Mouse (Mus musculus) hindbrain, embryonic 13.5 days (tissue): ENCODE measurements around the gene Gabra4. TPM values are rescaled to one million over a fixed set of nuclear protein-coding genes. Genes with fewer than 3 reads are reported as not detected.

Experiments
- polyA plus RNA-seq: library from polyadenylated mRNA; unstranded; fragments of >200 nt; fragmentation: Nextera tagmentation; extraction: Ambion mirVana; gene quantifications from 2 replicates; pipeline ENCODE4 v1.2.1, GENCODE M21; 2015

The Gabra4 gene
- polyA plus RNA-seq, 1 experiment from 2014 or later = 14.2 TPM

Other genes starting within 250 kb of the Gabra4 start
- gene Cox7b2, start 110.1 kb downstream of the Gabra4 start, polyA plus RNA-seq = 0.45 TPM in 1 of 2 replicates, not detected in the other
- gene Gabrb1, start 195 bp downstream of the Gabra4 start, polyA plus RNA-seq = 10.8 and 11.1 TPM in 2 replicates